In the genomic region with DNA sequence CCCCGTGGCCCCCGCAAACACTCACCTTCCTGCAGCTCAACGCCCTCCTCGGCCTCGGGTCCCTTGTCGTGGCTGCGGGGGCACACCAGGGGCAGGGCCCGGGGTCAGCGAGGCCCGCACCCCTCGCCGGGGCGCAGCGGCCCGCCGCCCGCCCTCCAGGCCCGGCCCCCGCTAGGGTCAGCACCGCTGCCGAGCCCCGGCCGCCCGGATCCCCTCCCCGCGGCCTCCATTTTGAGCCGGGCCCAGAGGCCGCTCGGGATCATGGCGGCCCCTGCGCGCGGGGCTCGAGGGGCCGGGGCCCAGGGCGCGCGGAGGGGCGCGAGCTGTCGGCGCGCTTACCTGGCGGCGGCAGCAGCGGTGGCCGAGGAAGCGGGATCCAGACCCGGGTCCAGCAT, we compare ENCODE assay signal across 8 mouse cellular contexts. TPM values are rescaled to one million over a fixed set of nuclear protein-coding genes. Genes with fewer than 3 reads are reported as not detected.
DNase-seq lines count a peak whose midpoint lies in the region; ATAC-seq and TF ChIP-seq lines count a peak whose summit lies in the region.

No protein-coding gene starts in this region.

- DNase-seq in cerebellum, postnatal 10 days = peak; percentile 69 to 79
- no peak for DNase-seq in cerebellum, postnatal 14 days
- no peak for DNase-seq in testis, postnatal 14 days (ENCODE audit: low spot score)
- DNase-seq in heart, postnatal 14 days = peak; percentile 64 to 70
- DNase-seq in limb, embryonic 14.5 days (ENCODE audit: low spot score) = no peak
- DNase-seq in ovary, postnatal 14 days (ENCODE audit: low spot score) = no peak

- no peaks in the 10 kb centered on the region for H3K36me3 ChIP-seq in testis, adult 2 months (ENCODE audit: control insufficient read depth, insufficient read depth, low read length)
- peaks cover 59% of the 10 kb centered on the region for H3K36me3 ChIP-seq in limb, embryonic 14.5 days (ENCODE audit: control insufficient read depth, insufficient read depth, low read length)
- peaks cover 30% of the 10 kb centered on the region for H3K36me3 ChIP-seq in stomach, embryonic 16.5 days (ENCODE audit: control insufficient read depth, insufficient read depth, low read length)

- peak overlapping the region; percentile 87 for H3K27ac ChIP-seq in testis, adult 2 months (ENCODE audit: control insufficient read depth, insufficient read depth, low read depth, low read length)
- peak overlapping the region; percentile 97 for H3K27ac ChIP-seq in limb, embryonic 14.5 days (replicated peaks; ENCODE audit: low read depth, low read length)
- H3K27ac ChIP-seq in stomach, embryonic 16.5 days (ENCODE audit: low read length) = peak overlapping the region; percentile 98

- H3K27me3 ChIP-seq in testis, adult 2 months (ENCODE audit: control insufficient read depth, insufficient read depth, low read length) = no peaks in the 10 kb centered on the region
- no peaks in the 10 kb centered on the region for H3K27me3 ChIP-seq in limb, embryonic 14.5 days (ENCODE audit: control insufficient read depth, insufficient read depth, low read length)
- H3K27me3 ChIP-seq in stomach, embryonic 16.5 days (ENCODE audit: control insufficient read depth, insufficient read depth, low read length) = no peaks in the 10 kb centered on the region

- WGBS in limb, embryonic 14.5 days = 2% methylated on average over 10 of the region's 49 CpGs
- WGBS in stomach, embryonic 16.5 days = under 1% methylated on average over 28 of the region's 49 CpGs

- TF ChIP-seq POLR2A in testis, adult 2 months (IDR thresholded peaks at IDR 0.05; ENCODE audit: control insufficient read depth, low read depth, low read length) = no peak
- TF ChIP-seq POLR2A in limb, embryonic 14.5 days (IDR thresholded peaks at IDR 0.05; ENCODE audit: borderline replicate concordance, extremely low read depth, insufficient read depth, insufficient read length) = no peak

- peaks cover 10% of the 10 kb centered on the region for H3K4me1 ChIP-seq in testis, adult 2 months (ENCODE audit: control insufficient read depth, insufficient read depth, low read length)
- peaks cover 12% of the 10 kb centered on the region for H3K4me1 ChIP-seq in limb, embryonic 14.5 days (ENCODE audit: control insufficient read depth, insufficient read depth, low read length)
- H3K4me1 ChIP-seq in stomach, embryonic 16.5 days (ENCODE audit: control insufficient read depth, insufficient read depth, low read length) = peaks cover 27% of the 10 kb centered on the region

- peak; percentile 35 for ATAC-seq in limb, embryonic 14.5 days (ENCODE audit: low FRiP score, low read depth)
- ATAC-seq in stomach, embryonic 16.5 days (ENCODE audit: insufficient read depth, low FRiP score) = peak; percentile 21; the same call in 1 of the 2 replicates

- no peak for TF ChIP-seq CTCF in testis, adult 2 months (IDR thresholded peaks at IDR 0.05; ENCODE audit: control insufficient read depth, insufficient read depth, insufficient replicate concordance, low read depth, low read length)

- no peaks in the 10 kb centered on the region for H3K9me3 ChIP-seq in limb, embryonic 14.5 days (ENCODE audit: control insufficient read depth, low read length)
- no peaks in the 10 kb centered on the region for H3K9me3 ChIP-seq in stomach, embryonic 16.5 days (replicated peaks; ENCODE audit: control insufficient read depth, low read length)

- H3K4me2 ChIP-seq in limb, embryonic 14.5 days (replicated peaks; ENCODE audit: low read depth, low read length, severe bottlenecking) = peak overlapping the region; percentile 77
- peak overlapping the region; percentile 84 for H3K4me2 ChIP-seq in stomach, embryonic 16.5 days (ENCODE audit: low read depth, low read length)

- H3K4me3 ChIP-seq in testis, adult 2 months (ENCODE audit: control insufficient read depth, low read depth, low read length) = peak overlapping the region; percentile 92
- H3K4me3 ChIP-seq in limb, embryonic 14.5 days (replicated peaks; ENCODE audit: low read length) = peak overlapping the region; percentile 96
- peak overlapping the region; percentile 79 for H3K4me3 ChIP-seq in stomach, embryonic 16.5 days (replicated peaks; ENCODE audit: low read length)

- intact Hi-C loops in heart, postnatal 14 days (cut with DNase I) = no loop called here

- H3K9ac ChIP-seq in limb, embryonic 14.5 days (ENCODE audit: low read depth, low read length, severe bottlenecking) = peak overlapping the region; percentile 99
- H3K9ac ChIP-seq in stomach, embryonic 16.5 days (ENCODE audit: low read length) = peak overlapping the region; percentile 100

RNA-seq across cellular contexts. Expression of a gene that starts 0.2 kb away (rescaled TPM):
- 27.0 and 31.3 TPM in 2 replicates for polyA plus RNA-seq in testis, adult 2 months (2012; rRNA removed)
- total RNA-seq in heart, postnatal 14 days (2021) = 100 to 1,000 TPM in 1 of 2 experiments, 10 to 100 TPM in 1; 90.2 to 103 TPM
- polyA plus RNA-seq in limb, embryonic 14.5 days (2012; rRNA removed) = 150 and 169 TPM in 2 replicates
- polyA plus RNA-seq in limb, embryonic 14.5 days (2014; fragmentation: Nextera tagmentation; extraction: Ambion mirVana) = 24.0 and 24.5 TPM in 2 replicates
- 12.8 and 16.0 TPM in 2 replicates for polyA plus RNA-seq in stomach, embryonic 16.5 days (2015; fragmentation: Nextera tagmentation; extraction: Ambion mirVana)

RNA-seq across cellular contexts. Expression of a gene that starts 12.5 kb away (rescaled TPM):
- not detected in 2 replicates for polyA plus RNA-seq in testis, adult 2 months (2012; rRNA removed)
- total RNA-seq in heart, postnatal 14 days (2021) = 10 to 100 TPM in 1 of 2 experiments, 1 to 10 TPM in 1; 5.1 to 28.3 TPM
- polyA plus RNA-seq in limb, embryonic 14.5 days (2012; rRNA removed) = 0.23 TPM in 1 of 2 replicates, not detected in the other
- not detected in 2 replicates for polyA plus RNA-seq in limb, embryonic 14.5 days (2014; fragmentation: Nextera tagmentation; extraction: Ambion mirVana)
- 0.90 and 1.1 TPM in 2 replicates for polyA plus RNA-seq in stomach, embryonic 16.5 days (2015; fragmentation: Nextera tagmentation; extraction: Ambion mirVana)

RNA-seq across cellular contexts. Expression of a gene that starts 16.9 kb away (rescaled TPM):
- 24.4 and 30.2 TPM in 2 replicates for polyA plus RNA-seq in testis, adult 2 months (2012; rRNA removed)
- 1 to 10 TPM; 4.2 to 5.0 TPM for total RNA-seq in heart, postnatal 14 days (2021)
- polyA plus RNA-seq in limb, embryonic 14.5 days (2012; rRNA removed) = 24.3 and 32.3 TPM in 2 replicates
- 29.4 and 29.9 TPM in 2 replicates for polyA plus RNA-seq in limb, embryonic 14.5 days (2014; fragmentation: Nextera tagmentation; extraction: Ambion mirVana)
- 99.6 and 107 TPM in 2 replicates for polyA plus RNA-seq in stomach, embryonic 16.5 days (2015; fragmentation: Nextera tagmentation; extraction: Ambion mirVana)

RNA-seq across cellular contexts. Expression of a gene that starts 17.2 kb away (rescaled TPM):
- polyA plus RNA-seq in testis, adult 2 months (2012; rRNA removed) = 524 and 525 TPM in 2 replicates
- under 1 TPM in 1 of 2 experiments, not detected in 1; 0.60 TPM for total RNA-seq in heart, postnatal 14 days (2021)
- polyA plus RNA-seq in limb, embryonic 14.5 days (2012; rRNA removed) = 1.4 TPM in 2 replicates
- polyA plus RNA-seq in limb, embryonic 14.5 days (2014; fragmentation: Nextera tagmentation; extraction: Ambion mirVana) = 1.1 and 1.4 TPM in 2 replicates
- polyA plus RNA-seq in stomach, embryonic 16.5 days (2015; fragmentation: Nextera tagmentation; extraction: Ambion mirVana) = 8.8 and 10.0 TPM in 2 replicates

RNA-seq across cellular contexts. Expression of a gene that starts 31.9 kb away (rescaled TPM):
- 0.38 and 1.5 TPM in 2 replicates for polyA plus RNA-seq in testis, adult 2 months (2012; rRNA removed)
- 1 to 10 TPM; 1.9 to 5.4 TPM for total RNA-seq in heart, postnatal 14 days (2021)
- polyA plus RNA-seq in limb, embryonic 14.5 days (2012; rRNA removed) = 0.55 TPM in 1 of 2 replicates, not detected in the other
- polyA plus RNA-seq in limb, embryonic 14.5 days (2014; fragmentation: Nextera tagmentation; extraction: Ambion mirVana) = not detected in 2 replicates
- not detected in 2 replicates for polyA plus RNA-seq in stomach, embryonic 16.5 days (2015; fragmentation: Nextera tagmentation; extraction: Ambion mirVana)

Comparison
In these comparisons a context has a peak if more than half of its experiments do, and no peak if none do; other contexts are left out.
1. DNase-seq: peak in cerebellum, postnatal 10 days (2 of 2) and heart, postnatal 14 days (2 of 2); none in cerebellum, postnatal 14 days (0 of 2), testis, postnatal 14 days (single experiment), limb, embryonic 14.5 days (single experiment) and ovary, postnatal 14 days (single experiment).
2. Peak in every context shown above with its lines, with median percentiles within 50 percentile points of each other: H3K27ac ChIP-seq and H3K4me3 ChIP-seq.